Mouse (Mus musculus) C2C12 (cell line): ENCODE results near the gene Gm10959. TPM values are rescaled to one million over a fixed set of nuclear protein-coding genes. Genes with fewer than 3 reads are reported as not detected.
"Not testable (repeated sequence)": the region's sequence is repeated elsewhere in the genome, so short reads cannot be mapped to it uniquely, and the experiment has no call there.

Experiments used
- H3K27me3 ChIP-seq: one replicate; pipeline ENCODE4 v1.6.1; 2011; ENCODE audit not compliant: control insufficient read depth, insufficient read depth, insufficient read length
- H3K36me3 ChIP-seq: one replicate; pipeline ENCODE4 v1.6.1; 2011; ENCODE audit not compliant: control insufficient read depth, insufficient read depth
- H3K4me3 ChIP-seq: one replicate; pipeline ENCODE4 v1.5.1; 2011; ENCODE audit warnings: mild to moderate bottlenecking, control low read depth; ENCODE audit not compliant: poor library complexity, insufficient read depth, severe bottlenecking
- H3K79me2 ChIP-seq: one replicate; pipeline ENCODE4 v1.6.1; 2011; ENCODE audit not compliant: control insufficient read depth, insufficient read depth
- H3K79me3 ChIP-seq: one replicate; pipeline ENCODE4 v1.6.1; 2011; ENCODE audit warnings: low read depth, control low read depth
- H3ac ChIP-seq: one replicate; pipeline ENCODE3; 2011; ENCODE audit warnings: low read depth; ENCODE audit not compliant: control insufficient read depth, insufficient read length
- CEBPB ChIP-seq: IDR thresholded peaks from one replicate; pipeline ENCODE4 v1.6.1; 2011; ENCODE audit warnings: low read depth, mild to moderate bottlenecking, control low read depth, moderate library complexity
- CTCF ChIP-seq: IDR thresholded peaks from one replicate; pipeline ENCODE4 v1.5.1; 2011; ENCODE audit not compliant: control insufficient read depth, insufficient read depth, insufficient read length
- FOSL1 ChIP-seq: IDR thresholded peaks from one replicate; pipeline ENCODE4 v1.8.0; 2011; ENCODE audit warnings: mild to moderate bottlenecking, low read length; ENCODE audit not compliant: poor library complexity, insufficient read depth, severe bottlenecking
- MAX ChIP-seq: IDR thresholded peaks from one replicate; pipeline ENCODE4 v1.6.1; 2011; ENCODE audit warnings: mild to moderate bottlenecking, control low read depth
- MYOD1 ChIP-seq: IDR thresholded peaks from one replicate; pipeline ENCODE4 v1.6.1; 2011; ENCODE audit warnings: low read depth; ENCODE audit not compliant: control insufficient read depth, insufficient read length
- MYOG ChIP-seq: IDR thresholded peaks from one replicate; pipeline ENCODE4 v1.6.1; 2011; ENCODE audit not compliant: control insufficient read depth, insufficient read length; ENCODE audit errors: extremely low read depth
- USF1 ChIP-seq: IDR thresholded peaks from one replicate; pipeline ENCODE4 v1.6.1; 2011; ENCODE audit warnings: low read depth, mild to moderate bottlenecking, control low read depth, moderate library complexity
- long read RNA-seq, 2 experiments: library from polyadenylated mRNA; unstranded; transcript quantifications; one replicate each; pipeline ENCODE4 v2.0.0; 2019 to 2020
- polyA plus RNA-seq: library from polyadenylated mRNA; unstranded; fragments of >200 nt; fragmentation: generic; extraction: Trizol; gene quantifications from one replicate; pipeline ENCODE4 v1.2.1, GENCODE M21; 2012; ENCODE audit warnings: missing spikeins

Gm10959 gene
- not detected for polyA plus RNA-seq
- long read RNA-seq, experiment 1: 0 reads
- long read RNA-seq, experiment 2: 0 reads

DNA sequence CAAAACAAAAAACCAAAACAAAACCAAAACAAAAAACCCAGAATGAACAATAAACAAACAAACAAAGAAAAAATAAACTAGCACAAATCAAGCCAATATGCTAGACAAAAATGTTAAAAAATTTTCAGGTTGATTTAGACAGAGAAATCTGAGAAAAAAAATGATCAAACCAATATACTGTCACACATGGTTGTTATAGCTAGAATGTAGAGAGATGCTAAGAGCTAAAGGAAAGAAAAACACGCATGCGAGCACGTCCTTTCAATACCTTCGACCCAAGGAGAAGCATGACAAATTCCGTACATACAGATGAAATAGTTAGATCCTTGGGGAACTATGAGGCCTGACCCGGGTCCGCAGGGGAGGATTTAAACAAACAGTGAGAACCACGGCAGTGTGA is at the start of gene Gm10959:
Gm10959 (minus strand) TSS at position 101 of the 400 bp plus-strand sequence.
- H3K79me2 ChIP-seq: peaks cover under 1% of the 10 kb centered on the region
- H3K4me3 ChIP-seq: no peak within 1 kb of the TSS
- no peak within 1 kb of the TSS for H3ac ChIP-seq
- no peak for TF ChIP-seq USF1
- no peaks in the 10 kb centered on the region for H3K36me3 ChIP-seq
- no peaks in the 10 kb centered on the region for H3K27me3 ChIP-seq
- no peaks in the 10 kb centered on the region for H3K79me3 ChIP-seq

DNA sequence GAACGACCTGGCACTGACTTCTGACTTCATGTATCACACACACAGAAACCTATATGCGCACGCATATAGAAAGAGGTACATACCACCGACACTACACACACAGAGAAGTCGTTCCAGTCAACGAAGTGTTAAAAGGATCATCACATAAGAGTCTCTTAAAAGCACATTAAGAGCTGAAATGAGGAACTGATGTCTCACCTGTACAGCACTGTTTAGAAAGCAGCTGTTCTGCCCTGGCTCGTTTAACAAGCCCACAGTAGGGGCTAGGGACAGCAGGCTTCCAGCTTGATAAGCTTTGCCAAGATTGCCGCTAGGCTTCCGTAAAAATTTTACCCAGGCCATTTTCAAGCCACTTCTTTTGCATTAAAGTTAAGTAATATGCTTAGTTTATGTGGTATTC is 49.2 kb upstream of the Gm10959 start:
- H3K79me2 ChIP-seq: no peaks in the 10 kb centered on the region
- H3K36me3 ChIP-seq: peaks cover 3% of the 10 kb centered on the region

GRCm38 (mm10) chr3:122964301-122964700 is 45.1 kb upstream of the Gm10959 start:
- Histone ChIP-seq H3K79me2 (no peaks in the 10 kb centered on the region), H3ac (no peak overlapping the region), H3K4me3 (no peak overlapping the region), H3K36me3 (peaks cover 8% of the 10 kb centered on the region), H3K79me3 (no peaks in the 10 kb centered on the region), H3K27me3 (no peaks in the 10 kb centered on the region)
- TF ChIP-seq USF1 (no peak), MAX (no peak), CEBPB (no peak), MYOG (no peak), MYOD1 (no peak), CTCF (no peak), FOSL1 (no peak)

More for the DNA sequence above, 49.2 kb upstream of the Gm10959 start:
- Histone ChIP-seq H3ac (no peak overlapping the region), H3K27me3 (no peaks in the 10 kb centered on the region), H3K4me3 (no peak overlapping the region), H3K79me3 (no peaks in the 10 kb centered on the region)
- no peak for TF ChIP-seq CTCF
- no peak for TF ChIP-seq FOSL1
- TF ChIP-seq CEBPB: no peak
- no peak for TF ChIP-seq MYOD1
- no peak for TF ChIP-seq MAX
- no peak for TF ChIP-seq USF1
- TF ChIP-seq MYOG: no peak

DNA sequence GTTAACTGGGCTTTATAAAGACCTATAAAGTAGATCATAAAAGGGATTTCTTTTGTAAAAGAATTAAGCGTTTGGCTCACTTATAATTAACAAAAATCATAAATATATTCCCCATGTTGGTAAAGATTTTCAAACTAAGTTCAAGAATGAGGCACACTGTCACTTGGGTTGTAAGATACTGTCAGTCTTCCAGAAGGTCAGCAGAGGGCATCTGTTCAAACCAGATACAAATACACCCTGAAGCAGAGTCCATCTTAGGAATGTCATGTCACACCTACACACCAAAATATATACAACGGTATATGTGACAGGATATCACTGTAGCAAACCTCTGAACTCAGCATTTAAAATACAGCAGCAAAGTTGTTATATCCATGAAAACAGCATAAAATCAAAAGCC is 31.0 kb upstream of the Gm10959 start:
- Histone ChIP-seq H3K79me3 (no peaks in the 10 kb centered on the region), H3K79me2 (no peaks in the 10 kb centered on the region), H3K4me3 (no peak overlapping the region), H3ac (no peak overlapping the region), H3K27me3 (no peaks in the 10 kb centered on the region), H3K36me3 (peaks cover 14% of the 10 kb centered on the region)
- TF ChIP-seq USF1: no peak
- no peak for TF ChIP-seq FOSL1
- no peak for TF ChIP-seq CEBPB
- TF ChIP-seq CTCF: no peak
- TF ChIP-seq MYOG: no peak
- TF ChIP-seq MAX: no peak
- TF ChIP-seq MYOD1: no peak

GRCm38 (mm10) chr3:122943387-122943890 is 24.3 kb upstream of the Gm10959 start:
- no peaks in the 10 kb centered on the region for H3K79me3 ChIP-seq
- TF ChIP-seq MYOD1 (no peak), MAX (no peak), FOSL1 (no peak), CTCF (no peak), MYOG (no peak), CEBPB (no peak), USF1 (no peak)
- H3K79me2 ChIP-seq: no peaks in the 10 kb centered on the region
- H3ac ChIP-seq: no peak overlapping the region
- no peaks in the 10 kb centered on the region for H3K27me3 ChIP-seq
- no peak overlapping the region for H3K4me3 ChIP-seq
- no peaks in the 10 kb centered on the region for H3K36me3 ChIP-seq

GRCm38 (mm10) chr3:122939215-122939614 is 20.1 kb upstream of the Gm10959 start:
- Histone ChIP-seq H3ac (no peak overlapping the region), H3K27me3 (no peaks in the 10 kb centered on the region), H3K36me3 (peaks cover 9% of the 10 kb centered on the region), H3K4me3 (no peak overlapping the region), H3K79me3 (no peaks in the 10 kb centered on the region), H3K79me2 (no peaks in the 10 kb centered on the region)
- TF ChIP-seq MAX: no peak
- TF ChIP-seq CTCF: no peak

GRCm38 (mm10) chr3:122937176-122937575 is 18.0 kb upstream of the Gm10959 start:
- H3K36me3 ChIP-seq: peaks cover 17% of the 10 kb centered on the region
- H3K79me3 ChIP-seq, H3K27me3 ChIP-seq, H3ac ChIP-seq, H3K4me3 ChIP-seq, H3K79me2 ChIP-seq: not testable (repeated sequence)
